Mouse (Mus musculus) large intestine, adult 2 months (tissue): ENCODE data around the gene Kcnf1. TPM values are rescaled to one million over a fixed set of nuclear protein-coding genes. Genes with fewer than 3 reads are reported as not detected.
"Not testable (repeated sequence)": the region's sequence is repeated elsewhere in the genome, so short reads cannot be mapped to it uniquely, and the experiment has no call there.

Experiments
- DNase-seq: peaks from one replicate; pipeline ENCODE4 v3.0.0-alpha.2; 2012; ENCODE audit warnings: low read depth, low spot score
- WGBS: fragments of 180-500 bp; shearing (Covaris S2); methylation state at CpG from one replicate; pipeline ENCODE4 v1.1.7; 2018; 5-methylcytosine and 5-hydroxymethylcytosine counted together
- polyA plus RNA-seq: library from polyadenylated mRNA; depleted of rRNA; stranded (reverse); fragments of >200 nt; gene quantifications from 2 replicates; pipeline ENCODE4 v1.2.3, GENCODE M21; 2012; rRNA removed

The Kcnf1 gene
- polyA plus RNA-seq, 1 experiment = 4.1 TPM

- DNase-seq = no peak
- WGBS = 92% methylated on average over 2 of the region's 2 CpGs
Observed at GRCm38 (mm10) chr12:17166116-17166515, 10.6 kb downstream of the Kcnf1 start.

GRCm38 (mm10) chr12:17163996-17164395, 12.7 kb downstream of the Kcnf1 start:
- no peak for DNase-seq
- WGBS = 91% methylated on average over 3 of the region's 3 CpGs

GRCm38 (mm10) chr12:17159549-17159948, 17.1 kb downstream of the Kcnf1 start:
- DNase-seq = no peak
- WGBS = 87% methylated on average over 7 of the region's 7 CpGs

GRCm38 (mm10) chr12:17157558-17157957, 19.1 kb downstream of the Kcnf1 start:
- 93% methylated on average over 15 of the region's 15 CpGs for WGBS
- DNase-seq = no peak

GRCm38 (mm10) chr12:17155781-17156180, 20.9 kb downstream of the Kcnf1 start:
- 51% methylated on average over 1 of the region's 1 CpGs for WGBS
- no peak for DNase-seq

- no peak for DNase-seq
- 77% methylated on average over 7 of the region's 7 CpGs for WGBS
Observed at GRCm38 (mm10) chr12:17152840-17153239, 23.8 kb downstream of the Kcnf1 start.

- 63% methylated on average over 10 of the region's 10 CpGs for WGBS
- no peak for DNase-seq
Observed at GRCm38 (mm10) chr12:17148920-17149319, 27.8 kb downstream of the Kcnf1 start.

GRCm38 (mm10) chr12:17141791-17142190, 34.9 kb downstream of the Kcnf1 start:
- 8% methylated on average over 2 of the region's 2 CpGs for WGBS

GRCm38 (mm10) chr12:17140436-17140835, 36.3 kb downstream of the Kcnf1 start:
- WGBS = 82% methylated on average over 3 of the region's 3 CpGs
- no peak for DNase-seq

More at GRCm38 (mm10) chr12:17141791-17142190, 34.9 kb downstream of the Kcnf1 start:
- no peak for DNase-seq

- no peak for DNase-seq
- 53% methylated on average over 9 of the region's 9 CpGs for WGBS
Observed at GRCm38 (mm10) chr12:17134546-17135096, 42.1 kb downstream of the Kcnf1 start.

- WGBS = 76% methylated on average over 8 of the region's 8 CpGs
Observed at GRCm38 (mm10) chr12:17132243-17132642, 44.4 kb downstream of the Kcnf1 start.

GRCm38 (mm10) chr12:17131563-17131962, 45.1 kb downstream of the Kcnf1 start:
- 84% methylated on average over 10 of the region's 10 CpGs for WGBS
- no peak for DNase-seq

More at GRCm38 (mm10) chr12:17132243-17132642, 44.4 kb downstream of the Kcnf1 start:
- DNase-seq = no peak

GRCm38 (mm10) chr12:17122881-17123280, 53.8 kb downstream of the Kcnf1 start:
- not testable (repeated sequence) for DNase-seq
- WGBS = 96% methylated on average over 11 of the region's 12 CpGs

Other genes starting within 250 kb of the Kcnf1 start
- 37.3 and 75.9 TPM in 2 replicates for gene Pqlc3, start 176.5 kb downstream of the Kcnf1 start, polyA plus RNA-seq
- 0.19 and 0.52 TPM in 2 replicates for gene 2410004P03Rik, start 165.2 kb downstream of the Kcnf1 start, polyA plus RNA-seq
- 84.1 and 95.1 TPM in 2 replicates for gene Pdia6, start 89.7 kb upstream of the Kcnf1 start, polyA plus RNA-seq
- gene Atp6v1c2, start 152.5 kb upstream of the Kcnf1 start, polyA plus RNA-seq = 0.10 TPM in 1 of 2 replicates, not detected in the other
- 2.8 TPM in 2 replicates for gene Nol10, start 171.6 kb upstream of the Kcnf1 start, polyA plus RNA-seq